Mouse (Mus musculus): ENCODE measurements around the gene Gm20662. TPM values are rescaled to one million over a fixed set of nuclear protein-coding genes. Genes with fewer than 3 reads are reported as not detected.
A peak's percentile ranks its signal among the peaks of the same experiment; 100 is the strongest.

Gene Gm20662
- polyA plus RNA-seq, 1 experiment from 2014 or later, result 1.3 TPM

DNA sequence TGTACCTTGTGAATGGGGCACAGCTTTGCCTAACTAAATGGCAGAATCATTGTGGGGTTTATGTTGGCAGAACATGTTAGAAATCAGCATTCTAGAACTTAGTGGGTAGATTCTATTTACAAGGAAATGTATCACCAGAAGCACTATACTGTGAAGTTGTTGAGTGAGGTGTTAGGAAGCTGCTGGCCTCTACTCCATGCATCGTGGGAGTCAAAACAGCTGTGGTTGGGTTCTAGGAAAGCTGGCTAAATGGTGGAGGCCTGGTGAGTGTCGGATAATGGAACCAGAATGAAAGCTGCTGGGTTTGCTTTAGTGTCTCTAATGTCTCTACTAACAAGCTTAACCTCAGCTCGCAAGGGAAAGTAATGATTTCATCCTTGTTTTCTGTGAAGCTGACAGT lies 21.0 kb downstream of the Gm20662 start:
- no peak for ATAC-seq (ENCODE audit: insufficient number of reproducible peaks, insufficient read depth, low FRiP score, low TSS enrichment, low read depth)
- Histone ChIP-seq H3K27me3 (no peaks in the 10 kb centered on the region), H3K36me3 (peaks cover 29% of the 10 kb centered on the region), H3K4me2 (no peak overlapping the region), H3K4me1 (replicated peaks) (no peaks in the 10 kb centered on the region), H3K9ac (replicated peaks) (no peak overlapping the region), H3K4me3 (replicated peaks) (no peak overlapping the region), H3K27ac (no peak overlapping the region), H3K9me3 (no peaks in the 10 kb centered on the region)
- 85% methylated on average over 3 of the region's 3 CpGs for WGBS

DNA sequence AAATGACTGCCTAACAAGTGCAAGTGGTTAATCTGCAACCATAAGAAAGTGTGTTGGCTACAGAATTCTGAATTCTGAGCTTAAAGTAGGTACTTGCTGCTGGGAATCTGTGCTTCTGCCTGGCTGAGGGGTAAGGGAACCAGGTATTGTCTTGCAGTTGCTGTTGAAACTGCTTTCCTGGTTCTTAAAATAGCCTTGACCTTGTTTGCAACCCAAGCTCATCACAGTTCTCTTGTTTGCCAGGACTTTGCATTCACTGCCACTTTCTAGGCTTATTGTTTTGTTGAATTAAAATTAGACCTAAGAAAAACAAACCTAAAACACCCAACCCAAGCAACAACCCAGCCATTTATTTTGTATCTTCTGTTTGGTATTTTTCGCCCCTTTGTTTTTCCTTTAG lies 24.6 kb downstream of the Gm20662 start:
- H3K4me3 ChIP-seq (replicated peaks), result no peak overlapping the region
- WGBS, result 94% methylated on average over 1 of the region's 1 CpGs
- H3K27ac ChIP-seq, result no peak overlapping the region
- H3K36me3 ChIP-seq, result peaks cover 33% of the 10 kb centered on the region
- H3K27me3 ChIP-seq, result no peaks in the 10 kb centered on the region
- no peak for ATAC-seq (ENCODE audit: insufficient number of reproducible peaks, insufficient read depth, low FRiP score, low TSS enrichment, low read depth)
- no peak overlapping the region for H3K9ac ChIP-seq (replicated peaks)
- no peaks in the 10 kb centered on the region for H3K9me3 ChIP-seq
- H3K4me1 ChIP-seq (replicated peaks), result no peaks in the 10 kb centered on the region
- no peak overlapping the region for H3K4me2 ChIP-seq

DNA sequence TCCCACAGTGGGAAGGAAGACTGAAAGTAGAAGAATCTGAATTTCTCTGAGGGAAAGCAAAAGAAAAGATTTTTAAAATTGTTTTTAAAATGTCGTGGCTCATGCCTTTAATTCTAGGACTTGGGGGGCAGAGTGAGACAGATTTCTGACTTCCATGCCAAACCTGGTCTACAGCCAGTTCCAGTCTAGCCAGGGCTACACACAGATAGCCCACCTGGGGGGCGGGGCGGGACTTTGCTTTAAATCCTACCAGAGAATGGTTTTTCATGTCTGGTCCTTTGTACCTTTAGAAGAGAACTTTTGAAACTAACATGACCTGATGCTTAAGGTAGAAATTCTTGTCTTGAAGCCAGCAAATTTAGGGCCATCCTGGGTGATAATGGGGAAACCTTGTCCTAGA lies 27.1 kb downstream of the Gm20662 start:
- no peak overlapping the region for H3K9ac ChIP-seq (replicated peaks)
- H3K4me2 ChIP-seq, result no peak overlapping the region
- peaks cover 5% of the 10 kb centered on the region; the same call in 1 of the 2 replicates for H3K9me3 ChIP-seq
- ATAC-seq (ENCODE audit: insufficient number of reproducible peaks, insufficient read depth, low FRiP score, low TSS enrichment, low read depth), result no peak
- H3K4me3 ChIP-seq (replicated peaks), result no peak overlapping the region
- 88% methylated on average over 3 of the region's 3 CpGs for WGBS
- no peaks in the 10 kb centered on the region for H3K4me1 ChIP-seq (replicated peaks)
- H3K36me3 ChIP-seq, result peaks cover 51% of the 10 kb centered on the region
- no peaks in the 10 kb centered on the region for H3K27me3 ChIP-seq
- no peak overlapping the region for H3K27ac ChIP-seq

DNA sequence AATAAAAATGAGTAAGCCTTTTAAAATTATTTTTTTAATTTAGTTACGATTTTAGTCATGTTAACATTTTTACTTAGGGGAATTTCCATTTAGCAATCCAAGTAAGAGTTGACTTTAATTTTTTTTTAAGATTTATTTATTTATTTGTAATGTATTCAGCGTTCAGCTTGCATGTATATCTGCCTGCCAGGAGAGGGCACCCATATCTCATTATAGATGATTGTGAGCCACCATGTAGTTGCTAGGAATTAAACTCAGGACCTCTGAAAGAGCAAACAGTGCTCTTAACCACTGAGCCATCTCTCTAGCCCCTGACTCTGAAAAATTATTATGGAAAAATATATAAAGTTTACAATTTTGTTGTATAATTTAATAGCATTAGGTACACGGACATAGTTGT lies 30.4 kb downstream of the Gm20662 start:
- Histone ChIP-seq H3K27me3 (no peaks in the 10 kb centered on the region), H3K9me3 (peaks cover 5% of the 10 kb centered on the region; the same call in 1 of the 2 replicates), H3K36me3 (peaks cover 74% of the 10 kb centered on the region), H3K4me2 (no peak overlapping the region), H3K9ac (replicated peaks) (no peak overlapping the region), H3K4me1 (replicated peaks) (no peaks in the 10 kb centered on the region), H3K27ac (no peak overlapping the region), H3K4me3 (replicated peaks) (no peak overlapping the region)
- no peak for ATAC-seq (ENCODE audit: insufficient number of reproducible peaks, insufficient read depth, low FRiP score, low TSS enrichment, low read depth)
- WGBS, result 89% methylated on average over 3 of the region's 3 CpGs

DNA sequence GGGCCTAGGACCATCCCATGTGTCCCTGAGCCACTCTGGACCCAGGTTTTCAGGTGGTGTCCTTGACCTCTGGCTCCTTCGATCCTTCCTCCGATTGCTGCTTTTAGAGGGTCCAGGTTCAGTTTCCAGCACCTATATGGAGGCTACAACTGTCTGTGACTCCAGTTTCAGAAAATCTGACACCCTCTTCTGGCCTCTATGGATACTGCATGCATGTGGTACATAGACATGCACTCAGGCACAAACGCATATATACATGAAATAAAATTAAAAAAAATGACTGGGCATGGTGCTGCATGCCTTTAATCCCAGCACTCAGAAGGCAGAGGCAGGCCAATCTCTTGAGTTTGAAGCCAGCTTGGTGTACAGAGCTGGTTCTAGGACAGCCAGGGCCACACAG lies 31.7 kb downstream of the Gm20662 start:
- peaks cover 5% of the 10 kb centered on the region; the same call in 1 of the 2 replicates for H3K9me3 ChIP-seq
- 96% methylated on average over 3 of the region's 3 CpGs for WGBS
- H3K27me3 ChIP-seq, result no peaks in the 10 kb centered on the region
- H3K4me2 ChIP-seq, result no peak overlapping the region
- H3K4me1 ChIP-seq (replicated peaks), result no peaks in the 10 kb centered on the region
- H3K4me3 ChIP-seq (replicated peaks), result no peak overlapping the region
- no peak overlapping the region for H3K9ac ChIP-seq (replicated peaks)
- H3K36me3 ChIP-seq, result peaks cover 86% of the 10 kb centered on the region
- ATAC-seq (ENCODE audit: insufficient number of reproducible peaks, insufficient read depth, low FRiP score, low TSS enrichment, low read depth), result no peak
- no peak overlapping the region for H3K27ac ChIP-seq

DNA sequence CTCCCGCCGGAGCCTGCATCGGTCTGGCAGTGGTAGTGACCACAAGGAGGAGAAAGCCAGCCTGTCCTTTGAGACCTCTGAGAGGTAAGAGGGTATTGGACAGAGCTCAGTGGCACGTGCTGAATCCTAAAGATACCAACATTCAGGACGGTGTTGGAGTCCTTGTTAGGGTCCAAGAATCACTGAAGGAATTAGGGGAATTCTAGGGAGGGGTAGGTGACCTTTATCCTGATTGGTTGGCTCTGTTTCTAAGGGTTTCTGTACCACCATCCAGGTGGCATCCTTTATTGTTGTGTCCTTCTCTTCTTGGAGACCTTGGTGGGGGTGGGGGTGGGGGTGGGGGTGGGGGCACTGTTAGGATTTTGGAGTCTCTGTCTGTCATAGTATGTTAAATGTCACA lies 36.0 kb downstream of the Gm20662 start:
- WGBS, result 92% methylated on average over 5 of the region's 5 CpGs
- Histone ChIP-seq H3K4me1 (replicated peaks) (no peaks in the 10 kb centered on the region), H3K36me3 (peaks cover 84% of the 10 kb centered on the region), H3K27me3 (no peaks in the 10 kb centered on the region), H3K4me2 (no peak overlapping the region), H3K9me3 (peaks cover 5% of the 10 kb centered on the region; the same call in 1 of the 2 replicates), H3K9ac (replicated peaks) (no peak overlapping the region), H3K4me3 (replicated peaks) (no peak overlapping the region), H3K27ac (no peak overlapping the region)
- no peak for ATAC-seq (ENCODE audit: insufficient number of reproducible peaks, insufficient read depth, low FRiP score, low TSS enrichment, low read depth)

DNA sequence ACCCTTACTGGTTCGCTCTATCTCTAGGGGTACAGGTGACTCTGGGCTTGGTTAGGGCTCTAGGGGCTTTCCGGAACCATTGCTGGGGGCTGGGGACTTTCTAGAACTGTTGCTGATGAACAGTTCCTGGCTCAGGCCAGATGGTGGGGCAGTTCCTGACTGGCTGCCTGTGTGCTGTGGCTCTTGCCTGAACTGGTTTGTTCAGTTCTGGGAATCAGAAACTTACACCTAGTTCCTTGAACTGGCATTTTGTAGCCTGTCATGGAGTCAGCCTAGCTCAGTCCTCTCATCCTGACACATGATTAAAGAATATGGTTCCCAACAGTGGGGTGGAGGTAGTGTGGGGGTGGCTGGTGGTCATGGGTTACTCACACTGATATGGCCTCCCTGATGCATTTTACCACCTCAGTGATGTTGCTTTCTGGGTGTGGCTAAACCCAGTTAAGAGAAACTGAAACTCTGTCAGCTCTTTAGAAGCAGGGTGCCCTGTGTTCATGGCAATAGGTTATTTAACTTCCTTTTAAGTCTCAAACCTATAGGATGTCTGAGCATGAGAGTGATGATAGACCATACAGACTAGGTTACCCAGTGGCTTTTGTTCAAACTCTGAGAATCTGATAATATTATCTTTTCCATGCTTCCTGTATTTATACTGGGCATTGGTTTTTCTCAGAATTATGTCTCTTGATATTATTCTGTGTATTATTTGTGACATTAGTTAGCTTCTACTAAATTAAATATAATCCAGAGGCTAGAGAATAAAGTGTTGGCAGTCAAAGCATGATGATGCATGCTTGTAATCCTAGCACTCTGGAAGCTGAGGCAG lies 39.4 kb downstream of the Gm20662 start:
- Histone ChIP-seq H3K9ac (replicated peaks) (no peak overlapping the region), H3K9me3 (no peaks in the 10 kb centered on the region), H3K4me3 (replicated peaks) (no peak overlapping the region), H3K4me1 (replicated peaks) (no peaks in the 10 kb centered on the region), H3K27me3 (no peaks in the 10 kb centered on the region), H3K27ac (no peak overlapping the region), H3K36me3 (peaks cover 83% of the 10 kb centered on the region), H3K4me2 (no peak overlapping the region)
- no peak for ATAC-seq (ENCODE audit: insufficient number of reproducible peaks, insufficient read depth, low FRiP score, low TSS enrichment, low read depth)
- WGBS, result 95% methylated on average over 2 of the region's 2 CpGs

DNA sequence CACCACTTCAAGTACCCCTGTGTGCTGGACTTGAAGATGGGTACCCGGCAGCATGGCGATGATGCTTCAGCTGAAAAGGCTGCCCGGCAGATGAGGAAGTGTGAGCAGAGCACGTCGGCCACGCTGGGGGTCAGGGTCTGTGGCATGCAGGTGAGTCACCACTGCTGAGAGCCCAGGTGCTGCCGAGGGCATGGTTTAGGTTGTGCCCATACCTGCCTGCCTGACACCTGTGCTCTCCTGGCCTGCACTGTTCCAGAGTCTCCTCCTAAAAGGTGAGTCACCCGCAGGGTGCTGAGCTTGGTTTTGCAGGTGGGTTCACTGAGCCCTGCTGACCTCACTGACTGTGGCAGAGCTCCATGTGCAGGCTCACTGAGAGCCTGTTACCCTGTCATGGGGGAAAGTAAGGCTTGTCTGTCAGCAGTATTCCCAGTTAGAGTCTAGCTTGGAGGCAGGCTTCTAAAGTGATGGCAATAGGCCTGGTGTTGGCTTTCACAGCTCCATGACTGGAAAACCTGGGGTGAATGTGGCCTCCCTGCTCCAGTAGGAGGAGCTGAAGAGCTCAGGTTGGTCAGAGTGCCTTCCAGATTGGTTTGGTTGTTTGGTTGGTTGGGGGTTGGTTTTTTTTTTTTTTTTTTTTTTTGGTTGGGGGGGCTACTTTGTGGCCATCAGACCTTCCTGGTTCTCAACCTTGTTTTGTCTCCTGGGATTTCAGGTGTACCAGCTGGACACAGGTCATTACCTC lies 48.8 kb downstream of the Gm20662 start:
- Histone ChIP-seq H3K4me3 (replicated peaks) (no peak overlapping the region), H3K4me2 (no peak overlapping the region), H3K9ac (replicated peaks) (no peak overlapping the region), H3K36me3 (peaks cover 67% of the 10 kb centered on the region), H3K27me3 (no peaks in the 10 kb centered on the region), H3K9me3 (no peaks in the 10 kb centered on the region), H3K27ac (no peak overlapping the region), H3K4me1 (replicated peaks) (peaks cover 18% of the 10 kb centered on the region)
- no peak for ATAC-seq (ENCODE audit: insufficient number of reproducible peaks, insufficient read depth, low FRiP score, low TSS enrichment, low read depth)
- WGBS, result 95% methylated on average over 8 of the region's 8 CpGs

DNA sequence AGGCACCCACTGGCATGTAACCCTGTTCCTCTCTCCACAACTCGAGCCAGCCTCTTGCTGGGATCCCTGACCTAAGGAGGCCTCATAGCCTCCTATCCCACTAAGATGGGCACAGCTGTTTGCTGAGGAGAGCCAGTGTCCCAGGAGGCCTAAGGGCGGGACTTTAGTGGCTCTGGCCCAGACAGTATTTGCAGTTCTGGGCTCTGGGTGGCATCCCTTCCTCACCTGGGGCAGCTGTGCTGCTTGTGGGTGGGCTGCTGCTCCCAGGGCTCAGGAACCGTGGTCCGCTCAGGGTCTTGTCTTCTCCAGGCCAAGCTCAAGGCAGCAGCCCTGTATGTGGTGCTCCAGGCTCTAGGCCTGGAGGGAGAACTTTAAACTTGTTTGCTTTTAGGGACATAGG lies 50.4 kb downstream of the Gm20662 start:
- Histone ChIP-seq H3K9me3 (no peaks in the 10 kb centered on the region), H3K36me3 (peaks cover 69% of the 10 kb centered on the region)
- 84% methylated on average over 4 of the region's 4 CpGs for WGBS

DNA sequence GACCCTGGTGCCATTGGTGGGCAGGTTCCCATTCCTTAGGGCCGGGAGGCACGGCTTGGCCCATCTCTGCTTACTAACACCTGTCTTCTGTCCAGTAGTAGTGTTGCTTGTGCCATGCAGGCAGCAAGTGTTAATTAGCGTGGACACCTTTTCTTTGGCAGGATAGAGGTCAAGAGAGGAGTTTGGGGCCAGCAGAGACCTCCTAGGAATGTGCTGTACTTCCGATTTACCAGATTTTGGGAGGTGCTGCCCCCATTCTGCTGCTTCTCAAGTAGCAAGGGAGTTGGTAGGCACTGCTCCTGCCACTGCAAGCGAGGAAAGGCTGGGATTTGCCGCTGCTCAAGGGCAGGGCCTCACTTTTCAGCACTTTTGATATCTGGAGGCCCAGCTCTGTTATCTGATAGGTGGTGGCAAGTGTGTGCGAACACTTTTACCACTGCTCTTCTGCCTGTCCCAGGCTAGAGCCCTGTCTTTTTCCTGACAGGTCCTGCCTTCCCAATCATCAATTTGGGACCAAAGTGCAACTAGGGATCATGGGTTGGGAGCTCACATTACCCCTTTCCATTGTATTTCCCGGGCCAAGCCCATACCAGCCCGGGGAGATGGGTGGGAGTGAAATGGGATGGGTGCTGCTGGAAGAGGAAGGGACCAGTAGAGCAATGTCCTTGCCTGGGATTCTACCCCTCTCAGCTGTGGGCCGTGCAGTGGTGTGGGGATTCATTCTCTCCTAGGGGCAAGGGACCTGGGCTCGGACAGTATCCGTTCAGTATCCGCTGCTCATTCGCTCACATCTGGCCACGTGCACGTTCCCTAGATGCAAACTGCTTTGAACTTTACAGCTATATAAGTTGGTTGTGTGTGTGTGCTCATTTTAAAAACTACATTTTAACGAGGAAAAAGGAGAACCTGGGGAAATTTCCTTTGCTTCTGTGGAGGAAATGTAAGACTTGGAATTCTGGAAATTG lies 51.7 kb downstream of the Gm20662 start:
- no peaks in the 10 kb centered on the region for H3K9me3 ChIP-seq
- H3K4me1 ChIP-seq (replicated peaks), result peaks cover 20% of the 10 kb centered on the region
- no peak for ATAC-seq (ENCODE audit: insufficient number of reproducible peaks, insufficient read depth, low FRiP score, low TSS enrichment, low read depth)
- WGBS, result 46% methylated on average over 17 of the region's 17 CpGs
- peak overlapping the region; percentile 74 for H3K4me3 ChIP-seq (replicated peaks)
- H3K4me2 ChIP-seq, result peak overlapping the region; percentile 93
- H3K36me3 ChIP-seq, result peaks cover 63% of the 10 kb centered on the region
- H3K27ac ChIP-seq, result peak overlapping the region; percentile 78
- no peaks in the 10 kb centered on the region for H3K27me3 ChIP-seq
- H3K9ac ChIP-seq (replicated peaks), result peak overlapping the region; percentile 44; the same call in 1 of the 2 replicates

More for the DNA sequence above, 50.4 kb downstream of the Gm20662 start:
- Histone ChIP-seq H3K4me3 (replicated peaks) (no peak overlapping the region), H3K27ac (no peak overlapping the region), H3K27me3 (no peaks in the 10 kb centered on the region), H3K4me2 (no peak overlapping the region), H3K4me1 (replicated peaks) (peaks cover 20% of the 10 kb centered on the region), H3K9ac (replicated peaks) (no peak overlapping the region)
- ATAC-seq (ENCODE audit: insufficient number of reproducible peaks, insufficient read depth, low FRiP score, low TSS enrichment, low read depth), result no peak

Data from limb, embryonic 12.5 days (tissue).